Mouse (Mus musculus) cerebellum, adult 2 months (tissue): ENCODE data around the gene Tssk6. TPM values are rescaled to one million over a fixed set of nuclear protein-coding genes. Genes with fewer than 3 reads are reported as not detected.
"Not testable (repeated sequence)": the region's sequence is repeated elsewhere in the genome, so short reads cannot be mapped to it uniquely, and the experiment has no call there.

Experiments
- DNase-seq, 2 experiments: peaks; one replicate each; pipeline ENCODE4 v3.0.0; 2021
- H3K27ac ChIP-seq: fragments of 200-500 bp; 2 replicates; pipeline ENCODE4 v1.5.1; 2012; ENCODE audit warnings: low read length, control low read depth, inconsistent platforms; ENCODE audit not compliant: insufficient read depth
- H3K27me3 ChIP-seq: fragments of 200-500 bp; 2 replicates; pipeline ENCODE4 v1.6.1; 2012; ENCODE audit warnings: inconsistent platforms, mild to moderate bottlenecking, low read length, moderate library complexity; ENCODE audit not compliant: control insufficient read depth, insufficient read depth
- H3K4me1 ChIP-seq: fragments of 200-500 bp; 2 replicates; pipeline ENCODE4 v1.6.1; 2011; ENCODE audit warnings: low read length; ENCODE audit not compliant: control insufficient read depth, insufficient read depth
- H3K4me3 ChIP-seq: fragments of 200-500 bp; replicated peaks from 2 replicates; pipeline ENCODE3; 2011; ENCODE audit warnings: mild to moderate bottlenecking, low read depth, low read length, control low read depth; ENCODE audit not compliant: insufficient read depth
- CTCF ChIP-seq: fragments of 200-500 bp; IDR thresholded peaks from 2 replicates; pipeline ENCODE4 v1.5.1; 2011; ENCODE audit warnings: low read depth, mild to moderate bottlenecking, control low read depth, low read length, moderate library complexity, borderline replicate concordance; ENCODE audit not compliant: insufficient read depth
- POLR2A ChIP-seq: fragments of 200-500 bp; IDR thresholded peaks from 2 replicates; pipeline ENCODE4 v1.6.1; 2011; ENCODE audit warnings: low read length, control low read depth, borderline replicate concordance; ENCODE audit not compliant: insufficient read depth
- WGBS: fragments of 180-500 bp; shearing (Covaris S2); methylation state at CpG from one replicate; pipeline ENCODE4 v1.1.7; 2018; 5-methylcytosine and 5-hydroxymethylcytosine counted together
- polyA plus RNA-seq: library from polyadenylated mRNA; depleted of rRNA; stranded (reverse); fragments of >200 nt; gene quantifications from 2 replicates; pipeline ENCODE4 v1.2.3, GENCODE M21; 2012; rRNA removed

Tssk6 gene
- polyA plus RNA-seq, 1 experiment: 0.29 TPM

DNA sequence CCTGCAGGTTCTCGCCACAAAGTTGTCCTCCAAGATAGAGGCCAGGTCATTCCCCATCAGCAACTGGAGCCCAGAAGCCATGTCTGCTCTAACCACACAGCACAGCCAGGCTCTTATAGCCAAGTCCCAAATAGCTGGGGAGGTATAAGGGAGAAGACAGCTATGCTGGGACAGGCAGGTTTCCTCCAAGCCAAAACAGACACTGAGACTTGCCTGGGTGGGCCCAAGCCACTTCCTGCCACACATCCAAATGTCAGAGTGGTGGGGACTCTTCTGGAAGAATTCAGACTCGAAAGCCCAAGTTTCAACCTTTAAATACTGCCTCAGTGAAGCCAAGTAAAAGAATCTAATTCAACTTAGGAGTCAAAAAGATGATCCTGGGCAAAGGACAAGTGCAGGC lies 38.4 kb downstream of the Tssk6 start:
- WGBS: 98% methylated on average over 2 of the region's 2 CpGs
- Histone ChIP-seq H3K27me3 (no peaks in the 10 kb centered on the region), H3K27ac (no peak overlapping the region), H3K4me1 (peaks cover 7% of the 10 kb centered on the region), H3K4me3 (no peak overlapping the region)
- TF ChIP-seq CTCF: no peak
- no peak for TF ChIP-seq POLR2A
- no peak for DNase-seq

DNA sequence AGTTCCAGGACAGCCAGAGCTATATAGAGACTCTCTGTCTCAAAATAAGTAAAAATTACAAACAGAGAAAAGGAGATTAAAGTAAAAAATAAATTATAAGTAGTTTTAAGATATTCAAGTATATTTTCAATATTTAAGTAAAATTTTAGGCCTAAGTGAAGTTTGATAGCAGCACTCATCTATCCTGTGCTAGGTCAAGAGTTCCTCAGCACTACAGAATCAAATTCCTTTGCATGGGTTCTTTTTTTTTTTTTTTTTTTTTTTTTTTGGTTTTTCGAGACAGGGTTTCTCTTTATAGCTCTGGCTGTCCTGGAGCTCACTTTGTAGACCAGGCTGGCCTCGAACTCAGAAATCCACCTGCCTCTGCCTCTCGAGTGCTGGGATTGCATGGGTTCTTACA lies 40.5 kb downstream of the Tssk6 start:
- not testable (repeated sequence) for H3K27ac ChIP-seq, H3K4me1 ChIP-seq, H3K4me3 ChIP-seq, H3K27me3 ChIP-seq, DNase-seq
- 80% methylated on average over 3 of the region's 3 CpGs for WGBS

DNA sequence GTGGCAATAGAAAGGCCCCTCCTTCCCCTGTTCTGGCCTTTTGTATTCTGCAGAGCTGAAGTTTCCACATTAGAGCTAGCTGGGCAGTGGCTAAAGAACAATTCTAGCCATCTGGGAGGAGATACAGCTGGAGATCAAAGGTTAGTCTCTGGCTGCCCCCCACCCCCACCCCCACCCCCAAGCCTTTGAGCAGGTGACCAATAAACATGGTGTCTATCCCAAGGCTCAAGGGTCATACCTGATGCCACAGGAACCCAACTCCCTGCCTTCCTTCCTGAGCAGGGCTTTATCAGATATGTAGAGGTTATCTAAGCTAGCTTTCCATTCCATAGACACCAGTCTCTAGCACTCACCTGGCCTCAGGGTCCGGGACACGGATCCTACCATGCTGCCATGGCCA lies 48.3 kb downstream of the Tssk6 start:
- WGBS: 99% methylated on average over 2 of the region's 2 CpGs
- H3K27me3 ChIP-seq: no peaks in the 10 kb centered on the region
- no peak overlapping the region for H3K4me3 ChIP-seq
- H3K27ac ChIP-seq: no peak overlapping the region
- TF ChIP-seq POLR2A (no peak), CTCF (no peak)
- H3K4me1 ChIP-seq: peaks cover 10% of the 10 kb centered on the region
- no peak for DNase-seq

Other genes with a start within 250 kb of the Tssk6 start
- gene Zfp964, start 247.7 kb upstream of the Tssk6 start, polyA plus RNA-seq: 2.3 and 2.6 TPM in 2 replicates
- 24.2 and 24.5 TPM in 2 replicates for gene Zfp869, start 191.5 kb upstream of the Tssk6 start, polyA plus RNA-seq
- gene Zfp963, start 152.2 kb upstream of the Tssk6 start, polyA plus RNA-seq: 6.3 TPM in 2 replicates
- gene Gm20422, start 127.3 kb upstream of the Tssk6 start, polyA plus RNA-seq: 0.46 and 0.67 TPM in 2 replicates
- 54.4 and 59.7 TPM in 2 replicates for gene Atp13a1, start 111.0 kb upstream of the Tssk6 start, polyA plus RNA-seq
- 30.6 and 31.4 TPM in 2 replicates for gene Zfp866, start 111.0 kb upstream of the Tssk6 start, polyA plus RNA-seq
- 8.2 and 10.1 TPM in 2 replicates for gene Gmip, start 93.5 kb upstream of the Tssk6 start, polyA plus RNA-seq
- 0.23 and 0.38 TPM in 2 replicates for gene Lpar2, start 79.8 kb upstream of the Tssk6 start, polyA plus RNA-seq
- gene Pbx4, start 69.7 kb upstream of the Tssk6 start, polyA plus RNA-seq: 17.9 and 20.3 TPM in 2 replicates
- 0.18 and 0.41 TPM in 2 replicates for gene Cilp2, start 14.5 kb upstream of the Tssk6 start, polyA plus RNA-seq
- gene Ndufa13, start 374 bp downstream of the Tssk6 start, polyA plus RNA-seq: 221 and 239 TPM in 2 replicates
- 15.4 and 16.8 TPM in 2 replicates for gene Yjefn3, start 528 bp downstream of the Tssk6 start, polyA plus RNA-seq
- 31.9 and 36.9 TPM in 2 replicates for gene Gatad2a, start 94.2 kb downstream of the Tssk6 start, polyA plus RNA-seq
- gene Mau2, start 140.6 kb downstream of the Tssk6 start, polyA plus RNA-seq: 90.1 and 92.9 TPM in 2 replicates
- 41.7 and 43.6 TPM in 2 replicates for gene Sugp1, start 140.6 kb downstream of the Tssk6 start, polyA plus RNA-seq
- gene Tm6sf2, start 170.7 kb downstream of the Tssk6 start, polyA plus RNA-seq: 6.9 and 7.3 TPM in 2 replicates
- gene Hapln4, start 181.3 kb downstream of the Tssk6 start, polyA plus RNA-seq: 117 and 124 TPM in 2 replicates
- gene Ncan, start 218.7 kb downstream of the Tssk6 start, polyA plus RNA-seq: 13.3 and 15.2 TPM in 2 replicates
- gene Nr2c2ap, start 229.1 kb downstream of the Tssk6 start, polyA plus RNA-seq: 19.9 and 20.9 TPM in 2 replicates
- gene Rfxank, start 237.0 kb downstream of the Tssk6 start, polyA plus RNA-seq: 24.8 and 27.5 TPM in 2 replicates
- gene Borcs8, start 237.3 kb downstream of the Tssk6 start, polyA plus RNA-seq: 98.9 and 101 TPM in 2 replicates
- gene Mef2b, start 237.5 kb downstream of the Tssk6 start, polyA plus RNA-seq: 0.38 and 0.43 TPM in 2 replicates